Mouse (Mus musculus) spleen, adult 2 months (tissue): ENCODE measurements at regions not wholly inside any gene's neighbourhood (a gene's known extent, or its start where the extent isn't known, plus 50 kb on each side); places are given as distances from the start of the nearest gene placed in this dataset.

Experiments used
- DNase-seq, 2 experiments: peaks; one replicate each; pipeline versions ENCODE4 v3.0.0 to v3.0.0-alpha.2; 2012 to 2021; ENCODE audit warnings: low spot score in 2 of 2, low read depth in 1 of 2
- H3K27ac ChIP-seq: fragments of 200-500 bp; 2 replicates; pipeline ENCODE4 v1.5.1; 2012; ENCODE audit warnings: low read length, inconsistent platforms; ENCODE audit not compliant: insufficient read depth
- H3K27me3 ChIP-seq: fragments of 200-500 bp; 2 replicates; pipeline ENCODE4 v1.6.1; 2012; ENCODE audit warnings: mild to moderate bottlenecking, moderate library complexity, low read length, inconsistent platforms; ENCODE audit not compliant: control insufficient read depth, insufficient read depth
- H3K36me3 ChIP-seq: fragments of 200-500 bp; 2 replicates; pipeline ENCODE4 v1.6.1; 2012; ENCODE audit warnings: mild to moderate bottlenecking, low read length, inconsistent platforms; ENCODE audit not compliant: control insufficient read depth, insufficient read depth
- H3K4me1 ChIP-seq: fragments of 200-500 bp; 2 replicates; pipeline ENCODE4 v1.6.1; 2011; ENCODE audit warnings: inconsistent platforms; ENCODE audit not compliant: control insufficient read depth, insufficient read depth, insufficient read length
- H3K4me3 ChIP-seq: fragments of 200-500 bp; 2 replicates; pipeline ENCODE4 v1.5.1; 2011; ENCODE audit warnings: mild to moderate bottlenecking, inconsistent platforms; ENCODE audit not compliant: insufficient read depth, insufficient read length; ENCODE audit errors: extremely low read depth
- CTCF ChIP-seq: fragments of 200-500 bp; IDR thresholded peaks from 2 replicates; pipeline ENCODE4 v1.5.1; 2011; ENCODE audit warnings: mild to moderate bottlenecking, inconsistent platforms; ENCODE audit not compliant: insufficient read depth, insufficient read length, insufficient replicate concordance; ENCODE audit errors: extremely low read depth
- POLR2A ChIP-seq: fragments of 200-500 bp; IDR thresholded peaks from 2 replicates; pipeline ENCODE4 v1.6.1; 2011; ENCODE audit warnings: low read depth, low read length, inconsistent platforms
- WGBS: fragments of 180-500 bp; shearing (Covaris S2); methylation state at CpG from one replicate; pipeline ENCODE4 v1.1.7; 2018; 5-methylcytosine and 5-hydroxymethylcytosine counted together

DNA sequence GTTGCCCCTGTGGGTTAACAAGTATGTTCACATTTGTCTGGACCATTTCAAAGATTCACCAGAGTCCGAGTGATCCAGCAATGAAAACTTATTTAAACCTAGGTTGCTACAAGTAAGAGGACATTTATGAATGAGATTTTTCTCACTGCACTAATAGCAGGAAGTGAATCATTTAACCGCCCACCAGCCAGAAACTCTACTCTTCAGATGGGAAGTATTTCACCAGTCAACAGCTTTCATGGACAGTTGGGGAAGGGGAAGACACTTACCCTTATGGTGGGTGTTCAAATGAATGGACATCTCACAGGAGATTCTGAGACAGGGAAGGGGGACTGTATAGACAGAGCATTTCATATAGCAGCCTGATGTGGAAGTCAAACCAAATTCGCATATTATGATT is 113.7 kb upstream of the Cd180 start:
- H3K36me3 ChIP-seq: no peaks in the 10 kb centered on the region
- DNase-seq: no peak
- TF ChIP-seq CTCF (no peak), POLR2A (no peak)
- no peaks in the 10 kb centered on the region for H3K4me1 ChIP-seq
- no peak overlapping the region for H3K4me3 ChIP-seq
- no peaks in the 10 kb centered on the region for H3K27me3 ChIP-seq
- WGBS: 74% methylated on average over 3 of the region's 3 CpGs
- H3K27ac ChIP-seq: no peak overlapping the region

DNA sequence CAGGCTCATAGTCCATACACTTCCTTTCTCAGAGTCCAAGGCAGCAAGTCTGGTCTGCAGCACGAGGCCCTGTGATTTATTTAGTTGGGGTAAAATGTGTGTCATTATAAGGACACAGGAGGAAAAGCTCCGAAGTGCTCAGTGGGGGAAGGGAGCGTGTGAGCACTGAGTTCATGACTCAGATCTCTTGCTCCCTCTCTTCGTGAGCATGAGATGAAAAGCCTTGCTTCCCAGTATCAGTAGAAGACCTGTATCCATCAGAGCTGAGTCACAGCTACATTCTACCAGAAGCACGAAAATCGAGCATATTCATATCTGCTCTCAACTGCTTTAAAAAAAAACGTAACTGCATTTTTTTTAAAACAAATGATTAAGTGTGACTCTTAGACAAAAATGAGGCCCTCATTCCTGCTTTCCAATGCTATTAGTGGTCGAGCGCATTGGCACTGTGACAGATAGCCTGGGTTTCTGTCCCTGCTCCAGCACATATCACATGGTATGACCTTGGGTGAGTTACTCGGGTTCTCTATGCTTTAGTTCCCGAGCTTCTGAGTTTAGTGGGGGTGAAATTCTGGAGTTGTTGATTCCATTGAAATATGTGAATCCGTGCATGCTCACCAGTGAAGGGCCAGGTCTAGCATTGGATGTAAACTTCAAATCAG is 109.2 kb upstream of the Cd180 start:
- no peak overlapping the region for H3K4me3 ChIP-seq
- H3K27ac ChIP-seq: no peak overlapping the region
- TF ChIP-seq POLR2A: no peak
- no peak for TF ChIP-seq CTCF
- DNase-seq: no peak
- H3K36me3 ChIP-seq: no peaks in the 10 kb centered on the region
- H3K27me3 ChIP-seq: no peaks in the 10 kb centered on the region
- no peaks in the 10 kb centered on the region for H3K4me1 ChIP-seq
- 75% methylated on average over 12 of the region's 12 CpGs for WGBS

DNA sequence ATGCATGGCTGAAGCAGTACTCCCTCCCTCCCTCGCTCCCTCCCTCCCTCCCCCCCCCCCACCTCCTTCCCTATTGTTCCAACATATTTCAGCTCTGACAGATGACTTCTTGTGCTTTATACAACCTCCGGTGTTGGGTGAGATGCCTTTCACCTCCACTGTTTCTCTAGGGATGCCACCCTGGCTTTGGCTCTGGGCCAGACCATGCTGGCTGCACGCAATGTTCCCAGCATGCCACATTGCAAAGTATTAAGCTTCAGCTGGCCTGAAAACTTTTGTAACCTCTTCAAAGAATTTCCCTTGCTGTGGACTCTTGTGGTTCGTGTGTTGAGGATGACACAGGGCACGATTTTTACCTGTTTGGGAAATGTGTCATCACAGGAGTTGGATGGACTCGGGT is 107.1 kb upstream of the Cd180 start:
- no peaks in the 10 kb centered on the region for H3K4me1 ChIP-seq
- no peak for DNase-seq
- H3K4me3 ChIP-seq: no peak overlapping the region
- no peaks in the 10 kb centered on the region for H3K36me3 ChIP-seq
- 48% methylated on average over 5 of the region's 6 CpGs for WGBS
- no peak overlapping the region for H3K27ac ChIP-seq
- TF ChIP-seq POLR2A (no peak), CTCF (no peak)
- H3K27me3 ChIP-seq: no peaks in the 10 kb centered on the region

DNA sequence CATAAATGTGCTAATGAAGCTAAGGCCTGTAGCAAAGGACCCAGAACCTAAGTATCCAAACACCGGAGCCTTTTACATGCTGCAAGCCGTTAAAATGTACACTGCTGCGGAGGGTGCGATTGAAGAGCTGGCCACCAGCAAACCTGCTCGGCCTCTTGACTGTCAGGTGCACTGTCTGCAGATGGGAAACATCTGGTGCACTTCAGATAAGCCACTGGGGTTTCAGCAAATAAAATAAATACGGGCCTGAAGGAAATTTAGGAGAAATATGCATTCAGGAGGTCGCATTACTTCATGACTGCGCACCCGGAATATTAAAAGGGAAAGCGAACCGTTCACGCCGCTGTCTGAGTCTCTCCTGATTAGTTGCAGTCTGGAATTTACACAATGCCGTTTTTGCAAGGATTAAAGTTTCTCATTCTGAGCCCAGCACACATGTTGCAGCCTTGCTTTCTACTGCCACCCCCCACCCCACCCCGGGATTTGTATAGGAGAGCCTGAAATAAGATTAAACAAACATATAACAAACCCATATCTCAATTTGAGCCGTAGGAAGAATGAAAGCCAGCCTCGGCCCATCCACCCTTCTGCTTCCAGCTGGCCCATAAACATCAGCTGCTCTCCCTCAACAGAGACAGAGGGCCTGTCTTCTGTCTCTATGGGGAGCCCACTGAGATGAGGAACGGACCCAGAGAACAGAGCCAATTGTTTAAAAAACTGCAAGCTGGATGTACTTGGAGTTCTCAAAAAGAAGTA is 103.5 kb upstream of the Cd180 start:
- Histone ChIP-seq H3K27me3 (no peaks in the 10 kb centered on the region), H3K4me3 (no peak overlapping the region), H3K4me1 (no peaks in the 10 kb centered on the region), H3K27ac (no peak overlapping the region), H3K36me3 (no peaks in the 10 kb centered on the region)
- no peak for DNase-seq
- no peak for TF ChIP-seq POLR2A
- no peak for TF ChIP-seq CTCF
- WGBS: 89% methylated on average over 18 of the region's 18 CpGs

DNA sequence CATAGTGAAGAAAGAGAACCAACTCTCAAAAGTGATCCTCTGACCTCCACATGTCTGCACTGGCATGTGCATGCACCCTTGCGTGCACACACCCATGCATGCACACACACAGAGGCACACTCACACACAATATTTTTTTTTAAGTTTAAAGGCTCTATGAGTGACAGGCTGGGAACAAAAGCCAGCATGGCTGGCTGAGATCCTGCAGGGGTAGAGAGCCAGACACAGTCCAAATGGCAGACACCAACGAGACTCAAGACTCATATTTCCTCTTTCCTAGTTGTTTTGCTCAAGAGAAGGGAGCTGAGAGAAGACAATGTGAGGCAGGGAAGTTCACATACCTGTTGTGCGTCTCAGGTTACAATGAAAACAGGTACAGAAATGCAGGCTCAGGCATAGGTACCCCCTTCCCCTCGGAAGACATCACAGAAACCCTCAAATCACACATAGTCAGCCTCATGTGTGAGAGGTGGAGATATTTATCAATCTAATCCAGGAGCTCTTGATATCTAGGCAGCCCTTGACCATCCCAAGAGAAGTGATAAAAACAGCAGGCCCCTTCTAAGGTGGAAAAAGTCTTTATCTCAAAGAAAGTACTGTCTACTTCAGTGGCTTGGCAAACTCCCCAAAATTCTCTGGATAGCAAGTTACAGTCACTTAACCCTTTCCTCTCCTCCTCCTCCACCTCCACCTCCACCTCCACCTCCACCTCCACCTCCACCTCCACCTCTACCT is 101.4 kb upstream of the Cd180 start:
- H3K27ac ChIP-seq: no peak overlapping the region
- TF ChIP-seq CTCF (no peak), POLR2A (no peak)
- H3K27me3 ChIP-seq: no peaks in the 10 kb centered on the region
- no peaks in the 10 kb centered on the region for H3K4me1 ChIP-seq
- DNase-seq: no peak
- H3K36me3 ChIP-seq: no peaks in the 10 kb centered on the region
- H3K4me3 ChIP-seq: no peak overlapping the region
- 71% methylated on average over 4 of the region's 4 CpGs for WGBS

DNA sequence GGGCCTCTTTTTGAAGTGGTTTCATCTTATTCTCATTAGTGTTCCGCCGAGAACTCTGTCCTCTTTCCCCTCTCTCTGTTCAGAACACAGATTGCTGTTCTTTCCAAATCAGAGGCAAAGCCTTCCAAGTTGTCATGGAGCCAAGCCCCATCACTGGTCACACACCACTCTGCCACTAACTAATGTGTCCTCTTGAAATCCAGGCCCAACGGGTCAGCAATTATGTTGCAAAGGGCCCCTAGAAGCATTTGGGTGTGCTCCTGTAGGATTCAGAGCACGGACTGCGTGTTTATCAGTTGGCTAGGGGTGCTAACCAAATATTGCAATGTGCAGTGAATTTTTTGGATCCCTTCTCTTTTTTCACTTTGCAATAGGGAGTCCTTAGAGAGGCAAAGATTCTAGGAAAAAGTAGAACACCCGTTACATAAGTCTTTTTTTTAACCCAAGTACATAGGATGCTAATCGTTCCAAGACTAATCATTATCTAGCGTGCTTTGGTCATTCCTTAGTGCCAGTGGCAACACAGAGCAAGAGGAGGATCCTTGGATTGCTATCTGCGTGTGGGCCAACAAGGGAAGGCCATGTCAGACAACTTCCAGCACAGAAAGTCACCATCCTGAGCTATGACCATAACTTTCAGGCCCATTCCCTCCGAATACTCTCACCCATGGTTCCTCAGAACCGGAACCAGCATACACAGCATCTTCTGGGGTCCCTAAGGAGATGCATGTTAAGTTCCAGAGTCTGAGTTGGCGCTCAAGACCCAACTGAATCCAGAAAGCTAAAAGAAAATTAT is 99.8 kb upstream of the Cd180 start:
- no peaks in the 10 kb centered on the region for H3K4me1 ChIP-seq
- WGBS: 88% methylated on average over 12 of the region's 12 CpGs
- no peaks in the 10 kb centered on the region for H3K27me3 ChIP-seq
- no peak overlapping the region for H3K27ac ChIP-seq
- H3K4me3 ChIP-seq: no peak overlapping the region
- TF ChIP-seq CTCF (no peak), POLR2A (no peak)
- no peaks in the 10 kb centered on the region for H3K36me3 ChIP-seq
- no peak for DNase-seq

GRCm38 (mm10) chr13:102594201-102594600 is 99.2 kb upstream of the Cd180 start:
- H3K4me3 ChIP-seq: no peak overlapping the region
- no peak for DNase-seq
- WGBS: 89% methylated on average over 3 of the region's 3 CpGs
- H3K4me1 ChIP-seq: no peaks in the 10 kb centered on the region
- no peaks in the 10 kb centered on the region for H3K27me3 ChIP-seq
- no peaks in the 10 kb centered on the region for H3K36me3 ChIP-seq
- no peak for TF ChIP-seq POLR2A
- TF ChIP-seq CTCF: no peak
- no peak overlapping the region for H3K27ac ChIP-seq
